ENCODE assay signal across 8 mouse cellular contexts in genomic region chr16:4658781-4659245, GRCm38 (mm10). TPM values are rescaled to one million over a fixed set of nuclear protein-coding genes. Genes with fewer than 3 reads are reported as not detected.
DNase-seq lines count a peak whose midpoint lies in the region; ATAC-seq and TF ChIP-seq lines count a peak whose summit lies in the region.

No protein-coding gene starts in this region.

- H3K4me1 ChIP-seq in E14TG2a.4 (replicated peaks; ENCODE audit: low read depth, low read length), result peaks cover 58% of the 10 kb centered on the region
- peaks cover 37% of the 10 kb centered on the region for H3K4me1 ChIP-seq in embryonic facial prominence, embryonic 14.5 days (ENCODE audit: control insufficient read depth, insufficient read depth, low read length)
- H3K4me1 ChIP-seq in hindbrain, embryonic 14.5 days (replicated peaks; ENCODE audit: control insufficient read depth, insufficient read depth, low read length), result 0 out of 2 replicates have a peak, but pooled peaks cover 8% of the 10 kb centered on the region
- H3K4me1 ChIP-seq in midbrain, embryonic 14.5 days (ENCODE audit: control insufficient read depth, insufficient read depth, low read length), result peaks cover 20% of the 10 kb centered on the region

- intact Hi-C loops in gastrocnemius, postnatal 14 days (cut with DNase I; ENCODE audit: low total_unique reads), result no loop called here

- peak; percentile 88 for ATAC-seq in embryonic facial prominence, embryonic 14.5 days (ENCODE audit: low read depth)
- peak; percentile 58; the same call in 1 of the 2 replicates for ATAC-seq in hindbrain, embryonic 14.5 days (ENCODE audit: low FRiP score)
- ATAC-seq in midbrain, embryonic 14.5 days (ENCODE audit: low FRiP score, low TSS enrichment), result peak; percentile 40; the same call in 1 of the 2 replicates

- peaks cover 43% of the 10 kb centered on the region for H3K36me3 ChIP-seq in E14TG2a.4 (ENCODE audit: insufficient read depth, low read length)
- H3K36me3 ChIP-seq in embryonic facial prominence, embryonic 14.5 days (ENCODE audit: control insufficient read depth, insufficient read depth, low read length), result peaks cover 14% of the 10 kb centered on the region; the same call in 1 of the 2 replicates
- peaks cover 44% of the 10 kb centered on the region for H3K36me3 ChIP-seq in hindbrain, embryonic 14.5 days (replicated peaks; ENCODE audit: control insufficient read depth, insufficient read depth)
- H3K36me3 ChIP-seq in midbrain, embryonic 14.5 days (ENCODE audit: control insufficient read depth, insufficient read depth, low read length), result peaks cover 24% of the 10 kb centered on the region

- H3K27me3 ChIP-seq in E14TG2a.4 (ENCODE audit: insufficient read depth, low read length), result no peaks in the 10 kb centered on the region
- no peaks in the 10 kb centered on the region for H3K27me3 ChIP-seq in embryonic facial prominence, embryonic 14.5 days (replicated peaks; ENCODE audit: control insufficient read depth, insufficient read depth, low read length)
- H3K27me3 ChIP-seq in hindbrain, embryonic 14.5 days (ENCODE audit: control insufficient read depth, insufficient read depth, low read length), result no peaks in the 10 kb centered on the region
- no peaks in the 10 kb centered on the region for H3K27me3 ChIP-seq in midbrain, embryonic 14.5 days (ENCODE audit: control insufficient read depth, insufficient read depth, low read length)

- peak overlapping the region; percentile 55 for H3K4me3 ChIP-seq in E14TG2a.4 (replicated peaks; ENCODE audit: low read length)
- H3K4me3 ChIP-seq in embryonic facial prominence, embryonic 14.5 days (ENCODE audit: low read depth, low read length), result no peak overlapping the region
- H3K4me3 ChIP-seq in hindbrain, embryonic 14.5 days (replicated peaks; ENCODE audit: low read length), result no peak overlapping the region
- no peak overlapping the region for H3K4me3 ChIP-seq in midbrain, embryonic 14.5 days (replicated peaks; ENCODE audit: low read depth, low read length)

- no peaks in the 10 kb centered on the region for H3K9me3 ChIP-seq in E14TG2a.4 (ENCODE audit: low read length)
- no peaks in the 10 kb centered on the region for H3K9me3 ChIP-seq in embryonic facial prominence, embryonic 14.5 days (ENCODE audit: control insufficient read depth, low read length)
- no peaks in the 10 kb centered on the region for H3K9me3 ChIP-seq in hindbrain, embryonic 14.5 days (ENCODE audit: control insufficient read depth, low read length)
- H3K9me3 ChIP-seq in midbrain, embryonic 14.5 days (ENCODE audit: control insufficient read depth, low read length), result no peaks in the 10 kb centered on the region

- H3K4me2 ChIP-seq in embryonic facial prominence, embryonic 14.5 days (ENCODE audit: low read depth, low read length), result peak overlapping the region; percentile 33
- no peak overlapping the region for H3K4me2 ChIP-seq in hindbrain, embryonic 14.5 days (replicated peaks)
- no peak overlapping the region for H3K4me2 ChIP-seq in midbrain, embryonic 14.5 days (ENCODE audit: low read length)

- peak; percentile 35 for DNase-seq in gastrocnemius, postnatal 14 days
- no peak for DNase-seq in gastrocnemius, adult 18-20 months (ENCODE audit: low spot score)
- DNase-seq in embryonic facial prominence, embryonic 14.5 days (ENCODE audit: low spot score), result peak; percentile 93
- DNase-seq in hindbrain, embryonic 14.5 days (ENCODE audit: low spot score), result no peak
- DNase-seq in midbrain, embryonic 14.5 days, result peak; percentile 61
- no peak for DNase-seq in urinary bladder, adult 18-20 months (ENCODE audit: low spot score in 2 of 2)
- DNase-seq in layer of hippocampus, postnatal 14 days (ENCODE audit: low spot score in 2 of 2), result no peak

- WGBS in embryonic facial prominence, embryonic 14.5 days, result 11% methylated on average over 10 of the region's 11 CpGs
- whole genome bisulfite sequencing in hindbrain, embryonic 14.5 days, result 23% methylated on average over 11 of the region's 11 CpGs
- 29% methylated on average over 11 of the region's 11 CpGs for WGBS in midbrain, embryonic 14.5 days

- no peak for TF ChIP-seq CTCF in E14TG2a.4 (conservative IDR thresholded peaks at IDR 0.05; ENCODE audit: low read length)

- H3K9ac ChIP-seq in embryonic facial prominence, embryonic 14.5 days (ENCODE audit: low read depth, low read length), result peak overlapping the region; percentile 35; the same call in 1 of the 2 replicates
- no peak overlapping the region for H3K9ac ChIP-seq in hindbrain, embryonic 14.5 days
- H3K9ac ChIP-seq in midbrain, embryonic 14.5 days (replicated peaks; ENCODE audit: low read length), result no peak overlapping the region

- H3K27ac ChIP-seq in embryonic facial prominence, embryonic 14.5 days (replicated peaks; ENCODE audit: low read depth, low read length), result peak overlapping the region; percentile 94
- peak overlapping the region; percentile 21; the same call in 1 of the 2 replicates for H3K27ac ChIP-seq in hindbrain, embryonic 14.5 days
- H3K27ac ChIP-seq in midbrain, embryonic 14.5 days (replicated peaks; ENCODE audit: low read depth, low read length), result no peak overlapping the region

RNA-seq across cellular contexts. Expression of gene Dnaja3, which starts 19.0 kb away (rescaled TPM):
- 100 to 1,000 TPM in 1 of 2 experiments, 10 to 100 TPM in 1; 88.0 to 100 TPM for total RNA-seq in gastrocnemius, postnatal 14 days (2021)
- 100 to 1,000 TPM in 1 of 2 experiments, 10 to 100 TPM in 1; 91.1 to 101 TPM for total RNA-seq in gastrocnemius, adult 18-20 months (2021)
- polyA plus RNA-seq in embryonic facial prominence, embryonic 14.5 days (2014; fragmentation: Nextera tagmentation; extraction: Ambion mirVana), result 57.6 and 57.7 TPM in 2 replicates
- polyA plus RNA-seq in hindbrain, embryonic 14.5 days (2014; fragmentation: Nextera tagmentation; extraction: Ambion mirVana), result 54.6 and 64.8 TPM in 2 replicates
- polyA plus RNA-seq in midbrain, embryonic 14.5 days (2014; fragmentation: Nextera tagmentation; extraction: Ambion mirVana), result 44.8 and 55.0 TPM in 2 replicates
- 10 to 100 TPM; 61.0 to 66.2 TPM for total RNA-seq in layer of hippocampus, postnatal 14 days (2021)

RNA-seq across cellular contexts. Expression of gene Vasn, which starts 19.1 kb away (rescaled TPM):
- 1 to 10 TPM; 7.6 to 8.4 TPM for total RNA-seq in gastrocnemius, postnatal 14 days (2021)
- total RNA-seq in gastrocnemius, adult 18-20 months (2021), result 1 to 10 TPM; 4.1 to 5.0 TPM
- 31.3 and 32.4 TPM in 2 replicates for polyA plus RNA-seq in embryonic facial prominence, embryonic 14.5 days (2014; fragmentation: Nextera tagmentation; extraction: Ambion mirVana)
- polyA plus RNA-seq in hindbrain, embryonic 14.5 days (2014; fragmentation: Nextera tagmentation; extraction: Ambion mirVana), result 6.4 and 6.6 TPM in 2 replicates
- 3.4 and 3.9 TPM in 2 replicates for polyA plus RNA-seq in midbrain, embryonic 14.5 days (2014; fragmentation: Nextera tagmentation; extraction: Ambion mirVana)
- total RNA-seq in layer of hippocampus, postnatal 14 days (2021), result 1 to 10 TPM; 6.4 to 9.0 TPM

RNA-seq across cellular contexts. Expression of gene Coro7, which starts 20.8 kb away (rescaled TPM):
- 10 to 100 TPM; 13.9 to 17.8 TPM for total RNA-seq in gastrocnemius, postnatal 14 days (2021)
- total RNA-seq in gastrocnemius, adult 18-20 months (2021), result 10 to 100 TPM; 13.9 to 14.4 TPM
- polyA plus RNA-seq in embryonic facial prominence, embryonic 14.5 days (2014; fragmentation: Nextera tagmentation; extraction: Ambion mirVana), result 11.5 and 16.1 TPM in 2 replicates
- polyA plus RNA-seq in hindbrain, embryonic 14.5 days (2014; fragmentation: Nextera tagmentation; extraction: Ambion mirVana), result 24.1 and 27.2 TPM in 2 replicates
- 23.3 and 25.7 TPM in 2 replicates for polyA plus RNA-seq in midbrain, embryonic 14.5 days (2014; fragmentation: Nextera tagmentation; extraction: Ambion mirVana)
- total RNA-seq in layer of hippocampus, postnatal 14 days (2021), result 10 to 100 TPM; 95.7 to 95.9 TPM

RNA-seq across cellular contexts. Expression of gene Pam16, which starts 34.0 kb away (rescaled TPM):
- total RNA-seq in gastrocnemius, postnatal 14 days (2021), result 10 to 100 TPM; 68.0 to 74.9 TPM
- 100 to 1,000 TPM; 108 to 113 TPM for total RNA-seq in gastrocnemius, adult 18-20 months (2021)
- polyA plus RNA-seq in embryonic facial prominence, embryonic 14.5 days (2014; fragmentation: Nextera tagmentation; extraction: Ambion mirVana), result 90.8 and 90.9 TPM in 2 replicates
- 174 and 193 TPM in 2 replicates for polyA plus RNA-seq in hindbrain, embryonic 14.5 days (2014; fragmentation: Nextera tagmentation; extraction: Ambion mirVana)
- polyA plus RNA-seq in midbrain, embryonic 14.5 days (2014; fragmentation: Nextera tagmentation; extraction: Ambion mirVana), result 171 and 207 TPM in 2 replicates
- total RNA-seq in layer of hippocampus, postnatal 14 days (2021), result 10 to 100 TPM; 69.5 to 80.1 TPM

Comparison
In these comparisons a context has a peak if more than half of its experiments do, and no peak if none do; other contexts are left out.
1. DNase-seq: peak in gastrocnemius, postnatal 14 days (single experiment), embryonic facial prominence, embryonic 14.5 days (single experiment) and midbrain, embryonic 14.5 days (single experiment); none in gastrocnemius, adult 18-20 months (single experiment), hindbrain, embryonic 14.5 days (single experiment), urinary bladder, adult 18-20 months (0 of 2) and layer of hippocampus, postnatal 14 days (0 of 2).
2. RNA of gene Coro7, which starts 20.8 kb away (total RNA-seq): 95.7 to 95.9 TPM in layer of hippocampus, postnatal 14 days; 13.9 to 17.8 TPM in gastrocnemius, postnatal 14 days and 13.9 to 14.4 TPM in gastrocnemius, adult 18-20 months; every median in the first group is over 4 times any median in the second.
3. Peak in every context shown above with its lines, with median percentiles within 50 percentile points of each other: ATAC-seq.